Mouse (Mus musculus) adrenal gland, adult (tissue): ENCODE measurements around the gene Fbxo30.

Source experiments
- DNase-seq, 2 experiments: peaks; one replicate each; pipeline ENCODE4 v3.0.0; 2022 to 2023; ENCODE audit warnings: low spot score in 1 of 2; ENCODE audit not compliant: inconsistent age in 2 of 2

Gene Fbxo30

GRCm38 (mm10) chr10:11319446-11319970 lies 38.4 kb downstream of the Fbxo30 start:
- no peak for DNase-seq

GRCm38 (mm10) chr10:11322316-11322715 lies 41.2 kb downstream of the Fbxo30 start:
- DNase-seq = no peak

GRCm38 (mm10) chr10:11323202-11323898 lies 42.2 kb downstream of the Fbxo30 start:
- DNase-seq = no peak

- no peak for DNase-seq
Observed at GRCm38 (mm10) chr10:11326526-11326925, 45.4 kb downstream of the Fbxo30 start.

- DNase-seq = peak; percentile 91 to 96
Observed at GRCm38 (mm10) chr10:11343205-11344141, 62.3 kb downstream of the Fbxo30 start, which contains the start of gene Epm2a. Gene Epm2a (plus strand): TSS chr10:11343404.

GRCm38 (mm10) chr10:11344536-11345468 lies 63.7 kb downstream of the Fbxo30 start:
- peak in 1 of 2 experiments; percentile 28 for DNase-seq
